Mouse (Mus musculus) cortical plate, adult 2 months (tissue): ENCODE data around the gene Trp53bp2.

Source experiments
- CTCF ChIP-seq: fragments of 200-500 bp; IDR thresholded peaks from 2 replicates; pipeline ENCODE4 v1.5.1; 2011; ENCODE audit warnings: mild to moderate bottlenecking, control low read depth, low read length; ENCODE audit not compliant: insufficient read depth; ENCODE audit errors: extremely low read depth
- POLR2A ChIP-seq: fragments of 200-500 bp; IDR thresholded peaks from 2 replicates; pipeline ENCODE4 v1.6.1; 2011; ENCODE audit warnings: mild to moderate bottlenecking, low read length, control low read depth; ENCODE audit not compliant: insufficient read depth; ENCODE audit errors: extremely low read depth

DNA sequence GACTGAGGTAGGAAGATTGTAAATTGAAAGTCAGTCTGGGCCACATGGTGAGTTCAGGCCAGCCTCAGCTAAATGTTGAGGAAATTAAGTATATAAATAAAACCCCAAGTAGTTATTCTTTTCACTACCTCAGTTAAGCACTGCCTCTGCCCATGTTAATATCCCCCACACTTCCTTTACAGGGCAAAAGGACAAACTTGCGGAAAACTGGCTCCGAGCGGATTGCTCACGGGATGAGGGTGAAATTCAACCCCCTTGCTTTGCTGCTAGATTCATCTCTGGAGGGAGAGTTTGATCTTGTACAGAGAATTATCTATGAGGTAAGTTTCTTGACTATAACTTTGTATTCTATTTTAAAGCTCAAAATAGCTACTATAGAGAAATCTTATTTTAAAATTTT lies 43.5 kb downstream of the Trp53bp2 start:
- no peak for TF ChIP-seq CTCF
- TF ChIP-seq POLR2A = no peak
